Mouse (Mus musculus) cerebellum, adult 8-10 months (tissue): Measurements from ENCODE around the gene Spty2d1.

Source experiments
- DNase-seq: peaks from one replicate; pipeline ENCODE4 v3.0.0; 2022

Gene Spty2d1

DNA sequence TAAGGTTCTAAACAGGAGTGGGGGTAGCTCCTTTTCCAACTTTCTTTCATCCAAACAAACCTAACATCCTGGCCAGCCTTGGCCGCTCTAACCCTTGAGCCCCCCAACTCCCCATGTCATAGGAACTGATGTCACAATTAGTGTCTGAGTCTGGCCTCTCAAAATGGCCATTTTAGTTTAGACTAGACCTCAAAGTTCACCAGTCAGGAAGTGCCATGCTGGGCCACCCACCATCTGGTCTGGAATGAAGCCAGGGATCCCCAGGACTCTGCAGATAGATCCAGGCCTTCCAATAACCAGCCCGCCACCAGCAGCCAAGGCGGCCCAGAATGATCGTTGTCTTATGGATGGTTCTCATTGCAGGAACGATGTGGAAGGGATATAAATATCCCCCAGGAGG lies 21.6 kb downstream of the Spty2d1 start:
- no peak for DNase-seq

DNA sequence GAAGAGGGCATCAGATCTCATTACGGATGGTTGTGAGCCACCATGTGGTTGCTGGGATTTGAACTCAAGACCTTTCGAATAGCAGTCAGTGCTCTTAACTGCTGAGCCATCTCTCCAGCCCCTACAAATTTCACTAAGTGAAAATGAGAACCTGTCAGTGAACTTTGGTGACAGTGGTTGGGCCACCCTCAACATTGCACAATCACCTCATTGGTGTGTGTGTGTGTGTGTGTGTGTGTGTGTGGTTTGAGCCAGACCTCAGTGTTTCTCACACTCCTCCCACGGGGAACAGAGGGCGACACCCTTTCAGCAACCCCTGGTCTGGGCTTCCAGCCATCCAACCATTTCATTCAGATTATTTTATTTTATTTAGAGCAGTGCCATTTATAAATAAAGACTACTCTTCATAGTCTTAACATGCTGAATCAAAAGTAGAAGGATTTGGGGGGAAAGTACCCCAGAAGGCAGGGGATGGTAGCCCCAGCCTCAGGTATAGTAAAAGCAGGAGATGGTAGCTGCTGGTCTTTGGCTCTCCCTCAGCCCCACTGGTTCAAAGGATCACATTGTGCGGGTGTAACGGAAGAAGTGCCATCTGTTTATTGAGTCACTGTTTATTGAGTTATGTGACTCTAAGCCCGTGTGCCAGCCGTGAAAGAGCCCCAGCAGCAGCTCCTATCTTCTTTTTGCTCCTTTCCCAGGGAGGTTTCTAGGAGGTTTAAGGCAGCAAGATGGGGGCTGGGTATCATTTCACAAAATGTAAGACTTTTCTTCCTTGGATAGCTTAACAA lies 22.3 kb downstream of the Spty2d1 start:
- DNase-seq, result no peak

DNA sequence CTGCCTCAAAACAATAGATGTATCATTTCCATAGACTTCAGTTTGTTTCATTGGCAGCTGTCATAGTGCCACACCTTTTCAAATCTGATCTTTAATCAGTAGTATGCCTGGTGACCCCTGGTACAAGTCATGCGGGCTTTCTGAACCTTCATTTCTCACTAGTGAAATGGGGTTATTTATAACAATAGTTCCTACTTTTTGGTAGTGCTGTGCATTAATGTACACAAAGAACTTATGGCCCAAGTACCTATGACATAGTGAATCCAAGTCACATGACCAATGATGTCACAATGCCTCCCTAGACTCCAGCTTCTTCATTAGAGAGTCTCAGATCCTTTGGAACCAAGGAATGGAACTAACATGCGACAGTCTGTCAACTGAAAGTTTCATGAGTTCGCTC lies 24.9 kb downstream of the Spty2d1 start, which contains the start of gene Gm9999:
Gene Gm9999 (plus strand): TSS at position 301 of the 400 bp plus-strand sequence.
- DNase-seq, result no peak

DNA sequence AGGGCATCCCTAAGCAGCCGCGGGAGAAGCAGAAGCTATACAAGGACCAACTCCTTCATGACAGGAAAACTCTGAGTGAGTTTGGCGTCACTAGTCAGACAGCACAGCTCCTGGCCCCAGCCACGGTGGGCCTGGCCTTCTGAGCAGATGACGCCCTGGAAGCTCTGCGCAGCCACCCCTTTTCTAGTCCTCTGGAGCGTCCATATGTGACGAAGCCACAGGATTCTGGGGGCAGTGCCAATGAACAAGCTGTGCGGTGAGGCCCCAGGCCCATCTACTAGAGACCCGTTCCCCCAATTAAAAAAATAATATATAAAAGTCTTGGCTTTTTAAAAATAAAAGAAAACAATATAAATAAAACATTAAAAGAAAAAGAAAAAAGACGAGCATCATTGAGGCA lies 32.8 kb downstream of the Spty2d1 start:
- DNase-seq, result no peak

DNA sequence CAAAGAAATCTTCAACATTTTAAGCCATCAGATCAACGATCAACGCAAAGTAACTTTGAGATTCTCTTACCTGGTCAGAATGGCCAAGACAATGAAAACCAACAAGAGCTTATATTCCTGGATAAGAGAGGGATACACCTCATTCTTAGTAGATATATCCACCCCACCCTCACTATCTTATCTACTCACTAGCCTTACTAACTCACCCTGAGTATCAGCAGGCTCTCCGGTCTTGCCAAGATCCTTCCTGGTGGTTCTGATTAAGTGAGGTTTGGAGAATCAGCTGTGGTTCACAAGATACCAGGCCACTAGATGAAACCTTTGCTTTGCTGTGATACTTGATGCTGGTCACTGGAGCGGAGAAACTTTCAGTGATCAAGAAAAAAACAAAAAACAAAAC lies 33.6 kb downstream of the Spty2d1 start:
- no peak for DNase-seq

DNA sequence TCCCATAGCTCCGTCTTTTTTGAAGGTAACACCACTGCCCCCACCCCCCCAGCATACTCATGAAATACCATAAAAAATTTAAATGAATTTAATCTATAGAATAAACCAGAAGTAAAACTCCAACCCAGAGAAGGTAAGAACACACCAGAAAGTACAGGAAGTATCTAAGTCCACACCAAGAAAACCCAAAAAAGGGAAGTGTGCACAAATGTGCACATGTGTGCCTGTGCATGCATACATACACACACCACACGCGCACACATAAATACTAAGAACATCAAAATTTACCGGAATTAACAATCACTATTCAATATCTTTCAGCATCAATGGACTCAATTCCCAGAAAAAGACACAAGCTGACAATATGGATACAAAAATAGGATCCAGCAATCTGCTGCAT lies 38.3 kb downstream of the Spty2d1 start:
- DNase-seq, result no peak

DNA sequence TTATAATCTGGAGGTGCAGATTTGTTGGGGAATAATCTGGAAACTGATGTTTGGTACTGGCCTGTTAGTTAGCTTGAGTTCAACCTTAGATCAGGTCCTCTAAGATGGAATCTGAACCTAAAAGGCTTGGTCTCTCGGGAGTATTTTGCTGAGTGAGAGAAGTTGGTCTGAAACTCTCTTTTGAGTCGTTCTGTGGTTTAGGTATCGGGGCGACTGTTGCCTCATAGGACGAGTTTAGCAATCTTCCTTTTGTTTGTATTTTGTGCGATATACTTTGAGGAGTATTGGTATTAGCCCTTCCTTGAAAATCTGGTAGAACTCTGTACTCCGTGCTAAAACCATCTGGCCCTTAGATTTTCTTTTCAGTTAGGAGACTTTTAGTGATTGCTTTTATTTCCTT lies 44.1 kb downstream of the Spty2d1 start:
- no peak for DNase-seq

DNA sequence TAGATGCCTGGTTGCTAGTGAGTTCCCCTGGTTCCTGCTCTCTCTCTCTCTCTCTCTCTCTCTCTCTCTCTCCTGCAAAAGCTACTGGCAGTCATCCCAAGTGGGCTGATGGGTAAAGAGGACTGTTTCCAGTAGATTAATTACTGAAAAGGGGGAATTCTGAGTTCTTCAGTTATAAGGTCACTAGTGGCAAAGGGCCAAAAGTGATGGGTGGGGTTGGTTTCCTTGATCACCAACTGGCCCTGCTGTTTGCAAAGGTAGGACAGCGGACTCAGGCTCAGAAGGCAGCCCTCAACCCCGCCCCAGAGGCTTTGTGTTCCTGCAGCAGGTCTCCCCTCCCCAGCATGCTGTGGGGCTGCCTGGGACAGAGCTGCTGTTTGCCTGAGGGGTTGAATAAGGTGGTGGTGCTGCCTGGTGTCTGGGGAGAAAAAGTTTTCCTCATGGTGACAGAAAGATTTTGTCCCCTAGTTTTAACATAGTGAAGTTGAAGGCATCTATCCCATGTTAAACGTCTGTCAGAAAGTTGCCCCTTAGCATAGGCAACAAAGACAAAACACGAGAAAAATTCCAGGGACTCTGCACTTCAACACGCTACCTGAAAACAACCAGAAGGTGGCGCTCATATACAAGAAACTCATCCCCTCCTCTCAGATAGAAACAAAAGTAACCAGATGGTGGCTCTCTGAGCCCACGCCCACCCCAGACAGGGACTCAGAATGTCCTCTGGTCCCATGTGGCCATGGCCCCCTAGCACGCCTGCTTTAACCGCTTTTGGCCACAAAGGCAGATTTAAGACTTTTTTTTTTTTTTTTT lies 45.2 kb downstream of the Spty2d1 start:
- DNase-seq, result peak; percentile 66

DNA sequence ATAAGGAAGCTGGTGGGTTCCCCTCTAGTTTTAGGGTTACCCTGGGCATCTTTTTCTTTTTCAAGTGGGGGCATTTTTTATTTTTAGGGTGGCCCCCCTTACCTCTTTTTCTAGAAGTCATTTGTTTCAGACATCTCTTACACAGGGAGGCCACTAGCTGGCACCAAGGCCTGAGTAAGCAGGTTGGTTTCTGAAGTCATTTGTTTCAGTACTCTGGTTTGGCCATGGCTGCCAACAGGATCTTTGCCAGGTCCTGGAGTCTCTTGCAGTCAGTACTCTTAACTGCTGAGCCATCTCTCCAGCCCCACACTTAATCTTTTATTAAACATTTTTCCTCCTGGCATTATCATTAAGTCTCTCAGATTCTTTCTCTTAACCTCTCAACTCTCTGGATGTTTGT lies 46.1 kb downstream of the Spty2d1 start:
- DNase-seq, result no peak

DNA sequence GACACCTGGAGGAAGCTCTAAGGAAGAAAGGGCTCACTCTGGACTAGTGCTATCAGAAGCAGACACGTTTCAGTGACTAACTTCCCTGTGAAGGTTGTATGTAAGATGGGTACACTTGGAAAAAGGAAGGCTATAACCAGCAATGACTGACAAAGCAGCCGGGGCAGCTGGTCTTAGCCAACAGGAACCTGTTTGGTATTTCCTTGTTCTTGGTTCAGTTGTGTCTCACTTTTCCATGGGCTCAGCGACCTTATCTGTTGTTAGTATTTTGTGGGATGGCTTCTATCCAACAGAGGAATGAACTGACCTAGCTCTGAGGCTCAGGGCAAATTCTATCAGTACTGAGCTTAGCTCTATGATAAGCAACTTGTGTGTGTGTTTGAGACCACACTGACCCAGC lies 47.2 kb downstream of the Spty2d1 start:
- DNase-seq, result no peak

DNA sequence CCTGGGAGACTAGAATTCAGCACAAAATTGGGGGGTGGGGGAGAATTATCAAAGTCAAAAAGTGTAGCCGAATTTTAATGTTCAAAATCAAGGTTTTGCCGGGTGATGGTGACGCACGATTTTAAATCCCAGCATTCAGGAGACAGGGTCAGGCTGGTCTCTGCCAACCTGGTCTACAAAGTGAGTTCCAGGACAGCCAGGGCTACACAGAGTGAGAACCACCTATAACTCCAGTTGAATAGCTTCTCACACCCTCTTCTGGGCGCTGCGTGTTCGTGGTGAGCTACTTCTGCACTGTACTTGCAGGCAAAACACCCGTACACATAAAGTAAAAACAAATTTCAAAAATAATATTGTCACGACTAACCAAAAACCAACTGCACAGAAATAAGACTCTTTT lies 49.4 kb downstream of the Spty2d1 start:
- DNase-seq, result no peak

DNA sequence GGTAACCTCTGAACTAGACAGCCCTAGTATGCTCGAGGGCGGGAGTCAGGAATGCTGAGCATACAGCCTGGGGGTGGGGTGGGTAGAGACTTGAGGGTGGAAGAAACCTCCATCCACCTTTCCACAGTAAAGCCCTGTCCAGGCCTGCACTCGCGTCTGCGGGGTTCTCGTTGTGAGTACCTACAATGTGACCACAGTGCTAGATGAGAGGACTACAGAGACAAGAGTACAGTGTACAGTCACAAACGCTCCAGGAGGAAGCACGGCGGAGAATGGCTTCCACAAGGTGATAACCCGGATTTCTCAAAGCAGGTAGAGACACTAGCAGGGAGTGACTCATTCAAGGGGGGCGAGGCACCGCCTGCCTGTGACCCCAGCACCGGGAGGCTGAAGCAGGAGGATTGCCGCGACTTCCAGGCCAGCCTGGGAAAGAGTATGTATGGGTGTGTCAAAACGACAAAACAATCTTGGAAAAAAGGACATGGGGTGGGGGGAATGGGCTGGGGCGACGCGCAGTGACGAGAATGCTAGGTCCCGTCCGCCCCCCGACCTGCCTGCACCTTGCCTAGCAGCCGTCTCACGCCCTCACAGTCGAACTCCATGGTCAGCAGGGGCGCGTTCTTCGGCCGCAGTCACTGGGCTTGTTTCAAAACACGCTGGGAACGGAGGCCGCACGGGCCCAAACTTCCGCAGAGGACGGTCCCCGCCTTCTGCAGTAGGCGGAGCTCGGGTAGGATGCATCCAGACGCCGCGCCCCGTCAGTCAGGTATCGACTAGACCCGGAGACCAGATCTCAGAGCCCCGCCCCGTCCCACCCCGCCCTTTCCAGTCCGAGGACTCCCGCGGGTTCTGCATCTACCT lies 50.1 kb downstream of the Spty2d1 start, which contains the start of gene Uevld:
Gene Uevld (minus strand): TSS at position 697 of the 861 bp plus-strand sequence.
- peak; percentile 96 for DNase-seq
